Mouse (Mus musculus) midbrain, postnatal 0 days (tissue): Measurements from ENCODE around the gene Plekhg4. TPM values are rescaled to one million over a fixed set of nuclear protein-coding genes. Genes with fewer than 3 reads are reported as not detected.

Experiments
- ATAC-seq: fragments of 200-750 bp; cut with Nextera tagmentation; 2 replicates; pipeline ENCODE4 v1.8.0; 2017; ENCODE audit warnings: moderate number of reproducible peaks, mild to moderate bottlenecking, moderate TSS enrichment, moderate library complexity; ENCODE audit not compliant: low FRiP score
- DNase-seq: peaks from one replicate; pipeline ENCODE4 v3.0.0-alpha.2; 2015; ENCODE audit warnings: low spot score
- H3K27ac ChIP-seq: fragments of 300-500 bp; sonication (generic); 2 replicates; pipeline ENCODE4 v1.5.1; 2014; ENCODE audit warnings: low read depth, mild to moderate bottlenecking, low read length, mixed read lengths
- H3K27me3 ChIP-seq: fragments of 300-500 bp; sonication (generic); 2 replicates; pipeline ENCODE4 v1.6.1; 2014; ENCODE audit warnings: low read length, control low read depth, mixed read lengths; ENCODE audit not compliant: insufficient read depth
- H3K36me3 ChIP-seq: fragments of 300-500 bp; sonication (generic); 2 replicates; pipeline ENCODE4 v1.6.1; 2014; ENCODE audit warnings: low read length, control low read depth, mixed read lengths; ENCODE audit not compliant: insufficient read depth
- H3K4me1 ChIP-seq: fragments of 300-500 bp; sonication (generic); 2 replicates; pipeline ENCODE4 v1.6.1; 2014; ENCODE audit warnings: mild to moderate bottlenecking, control low read depth, antibody characterized with exemption, low read length, mixed read lengths; ENCODE audit not compliant: insufficient read depth
- H3K4me2 ChIP-seq: fragments of 300-500 bp; sonication (generic); 2 replicates; pipeline ENCODE4 v1.6.1; 2014; ENCODE audit warnings: low read depth, mild to moderate bottlenecking, low read length, mixed read lengths; ENCODE audit not compliant: poor library complexity, severe bottlenecking
- H3K4me3 ChIP-seq: fragments of 300-500 bp; sonication (generic); 2 replicates; pipeline ENCODE4 v1.5.1; 2014; ENCODE audit warnings: low read depth, mild to moderate bottlenecking, low read length, moderate library complexity
- H3K9ac ChIP-seq: fragments of 300-500 bp; sonication (generic); replicated peaks from 2 replicates; pipeline ENCODE4 v1.6.1; 2014; ENCODE audit warnings: mild to moderate bottlenecking, low read length, moderate library complexity, mixed read lengths; ENCODE audit not compliant: poor library complexity, severe bottlenecking
- H3K9me3 ChIP-seq: fragments of 300-500 bp; sonication (generic); 2 replicates; pipeline ENCODE4 v1.6.1; 2016; ENCODE audit warnings: low read length, control low read depth
- CTCF ChIP-seq: IDR thresholded peaks from 2 replicates; pipeline ENCODE4 v1.5.1; 2016; ENCODE audit warnings: antibody characterized with exemption, mild to moderate bottlenecking
- WGBS: fragments of 180-500 bp; shearing (Covaris S2); extraction: QIAGEN DNeasy Blood & Tissue Kit; methylation state at CpG from one replicate; pipeline ENCODE4 v1.1.7; 2014; 5-methylcytosine and 5-hydroxymethylcytosine counted together
- polyA plus RNA-seq: library from polyadenylated mRNA; unstranded; fragments of >200 nt; fragmentation: Nextera tagmentation; extraction: Ambion mirVana; gene quantifications from 2 replicates; pipeline ENCODE4 v1.2.1, GENCODE M21; 2015
- total RNA-seq: library from RNA; depleted of rRNA; stranded (reverse); fragments of >200 nt; gene quantifications from 2 replicates; pipeline ENCODE4 v1.2.3, GENCODE M21; 2014

Gene Plekhg4
- total and polyA plus RNA-seq, 2 experiments from 2014 or later, result 2.5 to 6.3 TPM

DNA sequence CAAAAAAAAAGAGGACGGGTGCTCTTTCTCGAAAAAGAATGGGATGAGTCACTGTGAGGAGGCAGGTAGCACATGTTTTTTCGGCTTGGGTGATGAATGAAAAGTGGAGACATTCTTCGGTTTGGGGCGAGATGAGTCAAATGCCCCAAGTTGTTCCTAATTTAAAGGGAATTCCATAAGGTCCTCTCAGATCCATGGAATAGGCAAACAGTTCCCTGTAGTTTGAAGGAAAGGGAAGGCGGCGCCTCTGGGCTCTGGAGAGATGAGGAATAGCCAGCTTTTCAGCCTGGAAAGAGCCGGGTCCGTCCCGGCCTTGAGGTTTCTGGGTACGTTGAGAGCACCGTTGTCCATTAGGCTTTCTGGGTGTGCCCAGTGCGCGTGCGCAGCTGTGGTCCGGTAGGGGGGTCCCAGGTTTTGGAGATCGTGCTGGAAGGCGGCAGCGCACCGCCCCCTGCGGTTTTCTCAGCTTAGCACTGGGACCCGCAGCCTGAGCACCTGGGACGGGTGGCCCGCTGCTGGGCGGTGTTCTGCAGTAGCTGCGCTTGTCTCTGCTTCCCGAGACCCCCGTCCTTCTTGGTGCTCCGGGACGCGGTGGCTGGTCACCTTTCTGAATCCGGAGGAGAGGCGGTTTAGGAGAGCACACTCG is 24.5 kb upstream of the Plekhg4 start, which contains the start of gene Slc9a5:
Slc9a5 (plus strand) TSS at position 394 of the 646 bp plus-strand sequence.
- Histone ChIP-seq H3K4me1 (peaks cover 6% of the 10 kb centered on the region; the same call in 1 of the 2 replicates), H3K9me3 (no peaks in the 10 kb centered on the region), H3K27me3 (no peaks in the 10 kb centered on the region), H3K9ac (peak within 1 kb of the TSS; percentile 77), H3K4me3 (peak within 1 kb of the TSS; percentile 73), H3K27ac (peak within 1 kb of the TSS; percentile 84), H3K36me3 (no peaks in the 10 kb centered on the region), H3K4me2 (peak within 1 kb of the TSS; percentile 96)
- TF ChIP-seq CTCF, result peak; percentile 58
- under 1% methylated on average over 33 of the region's 34 CpGs for WGBS
- DNase-seq (peak; percentile 80), ATAC-seq (peak; percentile 25)

DNA sequence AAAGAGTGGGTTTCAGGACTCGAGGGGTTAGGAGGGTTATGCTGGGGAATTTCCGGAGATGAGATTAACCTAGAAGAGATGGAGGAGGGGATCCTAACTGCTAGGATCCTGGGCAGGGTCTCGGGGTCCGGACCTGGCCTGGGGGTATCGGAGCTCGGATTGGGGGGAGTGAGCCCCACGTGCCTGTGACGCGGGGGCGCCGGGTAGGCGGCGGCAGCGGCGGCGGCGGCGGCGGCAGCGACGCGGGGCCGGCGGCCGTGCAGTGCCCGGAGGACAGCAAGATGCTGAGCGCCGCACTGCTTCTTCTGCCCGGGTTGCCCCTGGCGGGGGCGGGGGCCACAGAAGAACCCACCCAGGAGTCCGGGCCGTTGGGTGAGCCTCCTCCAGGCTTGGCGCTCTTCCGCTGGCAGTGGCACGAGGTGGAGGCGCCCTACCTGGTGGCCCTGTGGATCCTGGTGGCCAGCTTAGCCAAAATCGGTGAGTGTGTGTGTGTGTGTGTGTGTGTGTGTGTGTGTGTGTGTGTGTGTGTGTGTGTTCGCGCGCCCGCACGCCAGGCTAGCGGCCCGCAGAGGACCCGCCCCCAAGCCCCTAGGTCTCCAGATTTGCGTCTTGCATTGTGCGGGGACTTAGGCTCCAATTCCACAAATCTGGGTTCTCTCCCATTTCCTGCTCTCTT is 23.8 kb upstream of the Plekhg4 start:
- TF ChIP-seq CTCF, result no peak
- Histone ChIP-seq H3K27ac (peak overlapping the region; percentile 84), H3K9me3 (no peaks in the 10 kb centered on the region), H3K9ac (peak overlapping the region; percentile 77), H3K4me1 (peaks cover 6% of the 10 kb centered on the region; the same call in 1 of the 2 replicates), H3K4me2 (peak overlapping the region; percentile 96), H3K27me3 (no peaks in the 10 kb centered on the region), H3K4me3 (peak overlapping the region; percentile 73), H3K36me3 (no peaks in the 10 kb centered on the region)
- ATAC-seq (peak; percentile 64), DNase-seq (peak; percentile 59)
- 1% methylated on average over 14 of the region's 48 CpGs for WGBS

DNA sequence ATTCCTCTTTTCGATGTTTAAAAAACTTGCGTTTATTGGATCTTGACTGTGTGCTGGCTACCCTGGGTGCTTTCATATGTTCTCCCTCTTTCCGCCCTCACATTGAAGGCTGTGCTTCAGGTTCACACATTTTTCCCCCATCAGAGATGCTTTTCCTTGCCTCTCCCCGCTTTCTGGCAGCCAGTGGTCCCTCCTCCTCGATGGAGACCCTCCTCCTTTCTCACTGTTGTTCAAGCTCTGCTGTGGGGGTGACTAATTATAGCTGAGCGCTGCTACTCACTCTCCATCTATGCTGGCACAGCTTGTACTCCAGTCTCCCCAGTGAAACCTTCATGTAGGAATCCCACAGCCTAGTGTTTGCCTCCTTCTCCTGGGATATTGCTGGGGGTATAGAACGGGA is 22.9 kb upstream of the Plekhg4 start:
- peak overlapping the region; percentile 77; the same call in 1 of the 2 replicates for H3K9ac ChIP-seq
- 25% methylated on average over 7 of the region's 7 CpGs for WGBS
- H3K27ac ChIP-seq, result peak overlapping the region; percentile 28; the same call in 1 of the 2 replicates
- DNase-seq (peak; percentile 7), ATAC-seq (no peak)
- H3K4me3 ChIP-seq, result peak overlapping the region; percentile 73
- peak overlapping the region; percentile 96 for H3K4me2 ChIP-seq
- H3K9me3 ChIP-seq, result no peaks in the 10 kb centered on the region
- no peaks in the 10 kb centered on the region for H3K27me3 ChIP-seq
- H3K36me3 ChIP-seq, result peaks cover 3% of the 10 kb centered on the region
- H3K4me1 ChIP-seq, result peaks cover 6% of the 10 kb centered on the region; the same call in 1 of the 2 replicates
- no peak for TF ChIP-seq CTCF

DNA sequence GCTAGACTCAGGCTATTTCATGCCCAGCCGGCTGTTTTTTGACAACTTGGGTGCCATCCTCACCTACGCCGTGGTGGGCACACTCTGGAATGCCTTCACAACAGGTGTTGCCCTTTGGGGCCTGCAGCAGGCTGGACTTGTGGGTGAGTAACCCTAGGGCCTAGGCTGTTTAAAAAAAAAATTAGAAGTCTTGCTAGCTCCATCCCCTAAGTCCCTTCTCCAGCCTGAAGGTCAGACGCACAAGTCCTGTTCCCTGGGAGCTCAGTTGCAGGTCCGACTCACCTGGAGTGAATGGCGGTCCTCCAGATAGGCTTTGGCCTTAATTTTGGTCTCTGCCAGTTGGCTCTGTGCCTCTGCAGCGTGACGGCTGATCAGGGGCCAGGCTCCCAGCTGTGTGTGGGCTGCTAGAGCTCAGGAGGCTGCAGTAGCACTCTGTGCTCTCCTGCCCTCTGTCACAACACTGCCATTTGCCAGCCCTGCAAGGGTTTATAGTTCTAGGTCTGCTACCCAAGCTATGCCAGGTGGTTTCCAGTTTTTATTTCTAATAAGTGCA is 19.4 kb upstream of the Plekhg4 start:
- no peak overlapping the region for H3K27ac ChIP-seq
- ATAC-seq, result no peak
- H3K4me2 ChIP-seq, result no peak overlapping the region
- no peak for DNase-seq
- peaks cover 4% of the 10 kb centered on the region; the same call in 1 of the 2 replicates for H3K4me1 ChIP-seq
- TF ChIP-seq CTCF, result no peak
- peaks cover 27% of the 10 kb centered on the region for H3K36me3 ChIP-seq
- no peak overlapping the region for H3K4me3 ChIP-seq
- no peaks in the 10 kb centered on the region for H3K27me3 ChIP-seq
- no peak overlapping the region for H3K9ac ChIP-seq
- 77% methylated on average over 8 of the region's 8 CpGs for WGBS
- no peaks in the 10 kb centered on the region for H3K9me3 ChIP-seq

DNA sequence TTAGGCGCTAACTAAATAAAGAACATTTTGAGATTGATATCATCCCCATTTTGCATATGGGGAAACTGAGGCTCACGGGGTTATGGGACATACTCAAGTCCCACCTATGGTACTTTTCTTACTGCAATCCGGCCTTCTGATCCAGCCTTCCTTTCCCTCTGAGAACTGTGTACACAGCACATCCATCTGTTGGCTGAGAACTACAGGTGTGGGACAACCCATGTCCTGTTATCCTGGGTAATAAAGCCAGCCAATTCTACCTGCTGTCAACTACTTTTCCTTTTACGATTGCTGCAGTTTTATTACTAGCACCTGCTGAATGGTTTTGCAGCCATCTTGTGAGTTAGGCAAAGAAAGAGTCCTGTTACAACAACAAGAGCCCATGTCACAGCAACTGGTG is 18.5 kb upstream of the Plekhg4 start:
- DNase-seq (no peak), ATAC-seq (no peak)
- H3K4me1 ChIP-seq, result peaks cover 4% of the 10 kb centered on the region; the same call in 1 of the 2 replicates
- H3K27me3 ChIP-seq, result no peaks in the 10 kb centered on the region
- H3K9ac ChIP-seq, result 0 out of 2 replicates have a peak overlapping the region, but pooled peaks have one; percentile 19
- peaks cover 33% of the 10 kb centered on the region for H3K36me3 ChIP-seq
- no peak overlapping the region for H3K4me2 ChIP-seq
- 94% methylated on average over 4 of the region's 4 CpGs for WGBS
- H3K4me3 ChIP-seq, result no peak overlapping the region
- H3K9me3 ChIP-seq, result no peaks in the 10 kb centered on the region
- H3K27ac ChIP-seq, result no peak overlapping the region
- TF ChIP-seq CTCF, result no peak
